ENCODE assay signal across 12 mouse cellular contexts in genomic region chr6:86827432-86827831, GRCm38 (mm10). TPM values are rescaled to one million over a fixed set of nuclear protein-coding genes. Genes with fewer than 3 reads are reported as not detected.
A peak's percentile ranks its signal among the peaks of the same experiment; 100 is the strongest.
DNase-seq lines count a peak whose midpoint lies in the region; ATAC-seq and TF ChIP-seq lines count a peak whose summit lies in the region.
"Had no signal": no experiment of that assay in that cellular context is flagged by ENCODE, and none has a peak within 500 bp of the region (broad histone marks: within the 10 kb centered on the region; RNA-seq: fewer than 3 reads in every experiment).

No protein-coding gene starts in this region.

- H3K79me2 ChIP-seq in heart, adult 2 months (replicated peaks; ENCODE audit: control insufficient read depth, insufficient read depth, low read length) = no peaks in the 10 kb centered on the region

- TF ChIP-seq EP300 in heart, adult 2 months (IDR thresholded peaks at IDR 0.05; ENCODE audit: insufficient read depth, low read depth, low read length) = no peak

- H3K36me3 ChIP-seq in heart, adult 2 months (ENCODE audit: control insufficient read depth, insufficient read depth, low read length) = peaks cover 4% of the 10 kb centered on the region; the same call in 1 of the 2 replicates
- no peaks in the 10 kb centered on the region for H3K36me3 ChIP-seq in heart, embryonic 12.5 days
- H3K36me3 ChIP-seq in lung, embryonic 14.5 days (ENCODE audit: insufficient read depth) = no peaks in the 10 kb centered on the region
- H3K36me3 ChIP-seq: embryonic facial prominence, embryonic 15.5 days had no signal

- TF ChIP-seq POLR2A in heart, adult 2 months (IDR thresholded peaks at IDR 0.05; ENCODE audit: insufficient read depth, low read depth, low read length) = no peak
- TF ChIP-seq POLR2A in bone marrow, adult 2 months (IDR thresholded peaks at IDR 0.05; ENCODE audit: borderline replicate concordance, control insufficient read depth, low read depth, low read length) = no peak

- no peaks in the 10 kb centered on the region for H3K9me3 ChIP-seq in heart, embryonic 12.5 days (replicated peaks)
- H3K9me3 ChIP-seq in lung, embryonic 14.5 days (ENCODE audit: low read depth, low read length) = no peaks in the 10 kb centered on the region
- H3K9me3 ChIP-seq: embryonic facial prominence, embryonic 15.5 days had no signal

- H3K4me3 ChIP-seq in heart, adult 2 months = no peak overlapping the region
- no peak overlapping the region for H3K4me3 ChIP-seq in heart, embryonic 12.5 days
- H3K4me3 ChIP-seq in lung, embryonic 14.5 days (ENCODE audit: low read depth, low read length) = no peak overlapping the region
- H3K4me3 ChIP-seq in bone marrow, adult 2 months (replicated peaks; ENCODE audit: control insufficient read depth, low read depth, low read length) = no peak overlapping the region
- H3K4me3 ChIP-seq: embryonic facial prominence, embryonic 15.5 days had no signal

- H3K27ac ChIP-seq in heart, adult 2 months = no peak overlapping the region
- H3K27ac ChIP-seq in heart, embryonic 12.5 days (ENCODE audit: poor library complexity, severe bottlenecking) = no peak overlapping the region
- no peak overlapping the region for H3K27ac ChIP-seq in lung, embryonic 14.5 days (ENCODE audit: low read depth)
- H3K27ac ChIP-seq in bone marrow, adult 2 months (ENCODE audit: control insufficient read depth, insufficient read depth, low read depth, low read length, poor library complexity) = no peak overlapping the region
- H3K27ac ChIP-seq: embryonic facial prominence, embryonic 15.5 days had no signal

- peak; percentile 54 for TF ChIP-seq CTCF in heart, adult 2 months (IDR thresholded peaks at IDR 0.05)
- TF ChIP-seq CTCF in lung, embryonic 14.5 days (IDR thresholded peaks at IDR 0.05; ENCODE audit: low read depth) = peak; percentile 25
- peak; percentile 47; the same call in 1 of the 2 replicates for TF ChIP-seq CTCF in bone marrow, adult 2 months (IDR thresholded peaks at IDR 0.05; ENCODE audit: control insufficient read depth, insufficient read depth, low read length)

- ATAC-seq in heart, embryonic 12.5 days (ENCODE audit: insufficient number of reproducible peaks, low FRiP score) = no peak
- no peak for ATAC-seq in lung, embryonic 14.5 days (ENCODE audit: insufficient read depth)

- DNase-seq in heart, adult 2 months = no peak
- no peak for DNase-seq in lung, embryonic 14.5 days
- no peak for DNase-seq in lung, postnatal 36 days
- DNase-seq in thymus, postnatal 25 days = peak; percentile 36
- no peak for DNase-seq in Muller cell, postnatal 12 days (ENCODE audit: inconsistent ontology term)
- DNase-seq in right cerebral cortex, postnatal 10 days (ENCODE audit: low spot score in 2 of 2) = no peak
- DNase-seq: heart, postnatal 14 days; kidney, adult 18-20 months; left cerebral cortex, postnatal 4 days had no signal

- H3K27me3 ChIP-seq in heart, adult 2 months (ENCODE audit: control insufficient read depth, insufficient read depth, low read length) = no peaks in the 10 kb centered on the region
- H3K27me3 ChIP-seq in heart, embryonic 12.5 days (replicated peaks) = no peaks in the 10 kb centered on the region; the same call in 1 of the 2 replicates
- H3K27me3 ChIP-seq in lung, embryonic 14.5 days (ENCODE audit: insufficient read depth, low read length) = no peaks in the 10 kb centered on the region; the same call in 1 of the 2 replicates
- H3K27me3 ChIP-seq: embryonic facial prominence, embryonic 15.5 days had no signal

- 89% methylated on average over 2 of the region's 2 CpGs for WGBS in heart, adult 2 months
- WGBS in heart, embryonic 12.5 days = 84% methylated on average over 2 of the region's 2 CpGs
- 86% methylated on average over 2 of the region's 2 CpGs for WGBS in lung, embryonic 14.5 days
- WGBS in bone marrow, adult 2 months = 83% methylated on average over 2 of the region's 2 CpGs

- intact Hi-C loops in heart, adult 2 months (cut with DNase I) = no loop called here

- H3K4me1 ChIP-seq in heart, adult 2 months (ENCODE audit: control insufficient read depth, insufficient read depth, low read length) = peaks cover 15% of the 10 kb centered on the region
- H3K4me1 ChIP-seq in heart, embryonic 12.5 days (replicated peaks) = peaks cover 18% of the 10 kb centered on the region
- 0 out of 2 replicates have a peak, but pooled peaks cover 2% of the 10 kb centered on the region for H3K4me1 ChIP-seq in lung, embryonic 14.5 days (ENCODE audit: insufficient read depth)
- H3K4me1 ChIP-seq in bone marrow, adult 2 months (ENCODE audit: control insufficient read depth, insufficient read depth, low read length) = no peaks in the 10 kb centered on the region; the same call in 1 of the 2 replicates

- H3K9ac ChIP-seq in heart, adult 2 months (ENCODE audit: low read depth, low read length) = no peak overlapping the region
- no peak overlapping the region for H3K9ac ChIP-seq in heart, embryonic 12.5 days
- H3K9ac ChIP-seq in lung, embryonic 14.5 days = no peak overlapping the region
- H3K9ac ChIP-seq: embryonic facial prominence, embryonic 15.5 days had no signal

- H3K4me2 ChIP-seq in heart, embryonic 12.5 days = no peak overlapping the region
- H3K4me2 ChIP-seq in lung, embryonic 14.5 days = no peak overlapping the region
- H3K4me2 ChIP-seq: embryonic facial prominence, embryonic 15.5 days had no signal

RNA-seq across cellular contexts. Expression of gene Aak1, which starts 21.9 kb away (rescaled TPM):
- 10 to 100 TPM; 81.6 to 85.5 TPM for total RNA-seq in heart, adult 2 months (2021)
- 20.5 and 31.2 TPM in 2 replicates for polyA plus RNA-seq in heart, adult 2 months (2012; rRNA removed)
- polyA plus RNA-seq in heart, embryonic 12.5 days (2016; fragmentation: Nextera tagmentation; extraction: Ambion mirVana) = 33.5 and 36.2 TPM in 2 replicates
- 18.3 and 20.7 TPM in 2 replicates for polyA plus RNA-seq in lung, embryonic 14.5 days (2014; fragmentation: Nextera tagmentation; extraction: Ambion mirVana)
- polyA plus RNA-seq in bone marrow, adult 2 months (2011; ENCODE audit: insufficient read depth, insufficient read length, low replicate concordance, missing spikeins) = 11.6 and 16.9 TPM in 2 replicates

RNA-seq across cellular contexts. Expression of gene Anxa4, which starts 34.0 kb away (rescaled TPM):
- 10 to 100 TPM; 33.1 to 33.3 TPM for total RNA-seq in heart, adult 2 months (2021)
- 18.1 and 23.4 TPM in 2 replicates for polyA plus RNA-seq in heart, adult 2 months (2012; rRNA removed)
- polyA plus RNA-seq in heart, embryonic 12.5 days (2016; fragmentation: Nextera tagmentation; extraction: Ambion mirVana) = 15.3 and 17.6 TPM in 2 replicates
- 90.4 and 100 TPM in 2 replicates for polyA plus RNA-seq in lung, embryonic 14.5 days (2014; fragmentation: Nextera tagmentation; extraction: Ambion mirVana)
- polyA plus RNA-seq in bone marrow, adult 2 months (2011; ENCODE audit: insufficient read depth, insufficient read length, low replicate concordance, missing spikeins) = 3.7 and 9.0 TPM in 2 replicates
